Mouse (Mus musculus) c-Kit-positive CD71-negative TER-119-negative erythroid progenitor cells, embryonic 14.5 days (primary cell): ENCODE results near the gene Tmem132d.
A peak's percentile ranks its signal among the peaks of the same experiment; 100 is the strongest.

Source experiments
- DNase-seq: peaks from one replicate; pipeline ENCODE4 v3.0.0-alpha.2; 2013; ENCODE audit warnings: low read depth

Tmem132d gene

DNA sequence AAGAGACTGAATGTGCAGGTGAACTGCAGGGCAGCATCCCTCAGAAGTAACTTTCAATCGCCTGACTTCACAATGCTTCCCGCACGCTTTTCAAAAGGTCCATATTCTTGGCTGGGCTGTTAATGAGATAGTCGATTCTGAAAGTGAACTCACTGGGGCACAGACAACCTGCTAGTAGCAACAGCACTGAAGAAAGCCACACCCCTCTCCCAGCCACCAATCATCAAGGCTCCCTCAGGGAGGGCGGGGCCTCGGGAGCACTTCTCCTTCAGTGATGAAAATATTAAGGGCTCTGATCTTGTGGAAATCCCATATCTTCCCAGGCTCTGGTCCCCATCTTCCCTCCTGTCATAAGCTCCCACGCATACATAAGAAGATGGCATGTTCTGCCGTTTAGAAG is 27.8 kb downstream of the Tmem132d start:
- no peak for DNase-seq

DNA sequence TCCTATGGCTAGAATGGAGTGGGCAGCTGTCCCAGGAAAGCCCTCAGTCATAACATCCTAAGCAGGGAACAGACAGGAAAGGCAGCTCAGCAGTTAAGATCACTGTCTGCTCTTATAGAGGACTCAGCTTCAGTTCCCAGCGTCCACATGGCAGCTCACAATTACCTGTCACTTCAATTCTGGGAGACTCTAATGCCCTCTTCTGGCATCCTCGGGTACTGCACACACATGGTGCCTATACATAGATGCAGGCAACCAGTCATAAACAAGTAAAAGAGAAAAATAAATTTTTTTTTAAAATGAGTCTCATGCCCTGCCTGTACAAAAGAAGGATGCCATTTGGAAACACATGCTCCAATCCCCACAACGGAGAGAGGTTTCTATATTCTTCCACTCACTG is 28.7 kb downstream of the Tmem132d start:
- no peak for DNase-seq

DNA sequence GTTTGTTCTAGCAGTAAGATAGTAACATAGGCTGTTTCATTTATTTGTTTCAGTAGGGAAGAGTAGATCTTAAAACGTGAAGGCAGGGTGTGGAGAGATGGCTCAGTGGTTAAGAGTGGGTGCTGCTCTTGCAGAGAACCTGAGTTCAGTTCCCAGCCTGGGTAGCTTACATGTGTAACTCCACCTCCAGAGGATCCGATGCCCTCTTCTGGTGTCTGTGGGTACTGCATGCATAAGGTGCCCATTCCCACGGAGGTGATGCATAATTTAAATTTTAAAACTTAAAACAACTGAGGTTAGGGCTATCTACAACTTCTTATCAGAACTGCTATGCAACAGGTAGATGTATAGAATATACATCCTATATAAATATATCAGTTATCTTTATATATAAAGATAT is 40.5 kb downstream of the Tmem132d start:
- DNase-seq, result no peak

DNA sequence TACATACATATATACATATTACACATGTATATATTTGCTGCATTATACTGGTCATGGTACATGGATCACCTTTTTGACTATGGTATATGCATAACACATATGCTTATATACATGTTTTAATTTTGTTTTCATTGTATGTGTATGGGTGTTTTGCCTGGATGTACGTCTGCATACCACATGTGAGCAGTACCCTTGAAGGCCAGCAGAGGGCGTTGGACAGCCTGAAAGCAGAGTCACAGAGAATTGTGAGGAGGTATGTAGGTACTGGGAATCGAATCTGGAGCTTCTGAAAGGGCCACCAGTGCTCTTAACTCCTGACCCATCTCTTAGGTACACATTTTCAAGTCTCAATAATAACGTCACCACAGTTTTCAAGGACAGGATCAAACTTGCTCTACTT is 43.2 kb downstream of the Tmem132d start:
- no peak for DNase-seq

DNA sequence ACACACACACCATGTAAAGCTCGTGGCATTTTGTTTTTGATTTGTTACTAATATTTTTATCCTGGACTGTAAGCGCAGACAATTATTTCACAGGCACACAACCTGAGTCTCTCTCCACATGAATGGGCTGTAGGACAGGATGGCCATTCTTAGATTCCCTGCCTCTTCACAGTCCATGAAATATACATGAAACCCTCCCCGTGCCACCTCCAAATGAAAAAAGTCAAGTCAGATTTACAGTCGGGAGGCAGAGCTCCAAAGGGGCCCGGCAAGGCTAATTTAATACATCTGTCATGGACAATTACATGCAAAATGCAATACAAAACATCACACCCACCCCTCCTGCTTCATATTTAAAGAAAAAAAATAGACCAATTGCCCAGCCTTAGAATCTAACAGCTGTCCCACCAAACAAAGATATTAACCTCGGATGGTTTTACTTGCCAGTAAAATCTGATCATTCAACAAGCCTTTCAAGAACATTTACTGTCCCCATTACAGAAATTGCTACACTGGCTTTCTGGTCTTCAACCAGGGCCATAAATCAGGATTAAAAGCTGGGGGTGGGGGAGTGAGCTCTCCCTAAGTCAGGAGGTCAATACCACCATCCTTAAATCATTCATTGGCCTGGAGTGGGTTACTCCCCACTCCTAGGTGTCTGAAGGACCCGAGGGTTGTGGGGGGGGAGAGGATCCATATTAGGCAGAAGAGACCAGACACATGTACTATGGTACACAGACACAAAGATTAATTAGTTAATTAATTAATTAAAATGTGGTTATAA is 44.3 kb downstream of the Tmem132d start:
- DNase-seq, result no peak

DNA sequence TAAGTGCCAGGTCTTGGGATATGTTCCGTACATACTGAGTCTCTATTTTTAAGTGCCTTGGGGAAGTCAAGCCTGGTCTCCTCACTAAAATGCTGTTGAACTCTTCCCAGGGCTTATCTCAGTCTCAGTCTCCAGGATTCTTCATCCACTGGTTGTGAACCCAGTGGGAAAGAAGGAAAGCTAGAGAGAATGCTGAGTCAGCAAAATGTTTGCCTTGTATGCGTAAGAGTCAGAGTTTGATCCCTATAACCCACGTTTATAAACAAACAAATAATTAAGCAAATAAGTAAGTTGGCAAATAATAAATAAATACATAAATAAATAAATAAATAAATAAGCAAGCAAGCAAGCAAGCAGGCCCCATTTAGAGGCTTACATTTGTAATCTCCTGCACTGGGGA is 63.1 kb downstream of the Tmem132d start:
- no peak for DNase-seq

DNA sequence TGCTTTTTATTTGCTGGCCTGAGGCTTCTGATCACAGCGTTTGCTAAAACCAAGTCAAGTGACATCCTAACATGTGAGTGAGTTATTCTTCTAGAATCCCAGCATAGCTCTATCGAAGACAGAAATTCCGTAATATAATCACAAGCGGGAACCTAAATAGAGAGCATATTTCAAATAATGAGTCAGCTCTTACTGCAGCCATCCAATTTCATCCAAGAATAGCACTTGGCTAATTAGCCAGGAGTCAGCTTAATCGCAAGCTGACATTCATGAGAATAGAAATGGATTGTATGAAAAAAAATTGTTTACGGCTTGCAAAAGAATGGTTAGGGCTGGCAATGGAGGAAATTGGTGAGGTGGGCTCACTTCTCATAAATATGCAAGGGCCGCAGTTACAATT is 63.8 kb downstream of the Tmem132d start:
- DNase-seq, result no peak

DNA sequence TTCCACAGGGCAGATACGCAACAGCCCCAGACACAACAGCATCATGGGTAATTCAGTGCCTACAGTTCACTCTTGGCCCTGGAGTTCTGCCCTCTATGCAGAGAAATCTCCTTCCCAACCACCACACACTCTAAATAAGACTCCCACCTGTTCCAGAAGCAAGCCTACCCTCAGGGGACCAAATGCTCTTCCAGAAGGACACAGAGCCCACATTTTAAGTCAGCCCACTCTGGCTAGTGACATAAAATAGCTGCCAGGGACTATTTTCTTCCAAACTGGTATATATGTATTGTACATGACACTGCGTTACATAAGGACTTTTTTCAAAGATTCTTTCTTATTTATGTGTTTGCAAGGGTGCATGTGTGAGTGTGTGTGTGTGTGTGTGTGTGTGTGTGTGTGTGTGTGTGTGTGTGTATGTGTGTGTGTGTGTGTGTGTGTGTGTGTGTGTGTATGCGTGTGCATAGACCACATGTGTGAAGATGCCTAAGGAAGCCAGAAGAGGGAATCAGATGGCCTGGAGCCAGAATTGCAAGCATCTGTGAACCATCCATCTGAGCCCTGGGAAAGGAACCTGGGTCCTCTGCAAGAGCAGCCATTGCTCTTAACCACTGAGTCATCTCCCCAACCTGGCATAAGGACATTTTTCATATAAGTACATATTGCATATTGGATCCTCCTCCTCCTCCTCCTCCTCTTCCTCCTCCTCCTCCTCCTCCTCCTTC is 67.5 kb downstream of the Tmem132d start:
- no peak for DNase-seq

DNA sequence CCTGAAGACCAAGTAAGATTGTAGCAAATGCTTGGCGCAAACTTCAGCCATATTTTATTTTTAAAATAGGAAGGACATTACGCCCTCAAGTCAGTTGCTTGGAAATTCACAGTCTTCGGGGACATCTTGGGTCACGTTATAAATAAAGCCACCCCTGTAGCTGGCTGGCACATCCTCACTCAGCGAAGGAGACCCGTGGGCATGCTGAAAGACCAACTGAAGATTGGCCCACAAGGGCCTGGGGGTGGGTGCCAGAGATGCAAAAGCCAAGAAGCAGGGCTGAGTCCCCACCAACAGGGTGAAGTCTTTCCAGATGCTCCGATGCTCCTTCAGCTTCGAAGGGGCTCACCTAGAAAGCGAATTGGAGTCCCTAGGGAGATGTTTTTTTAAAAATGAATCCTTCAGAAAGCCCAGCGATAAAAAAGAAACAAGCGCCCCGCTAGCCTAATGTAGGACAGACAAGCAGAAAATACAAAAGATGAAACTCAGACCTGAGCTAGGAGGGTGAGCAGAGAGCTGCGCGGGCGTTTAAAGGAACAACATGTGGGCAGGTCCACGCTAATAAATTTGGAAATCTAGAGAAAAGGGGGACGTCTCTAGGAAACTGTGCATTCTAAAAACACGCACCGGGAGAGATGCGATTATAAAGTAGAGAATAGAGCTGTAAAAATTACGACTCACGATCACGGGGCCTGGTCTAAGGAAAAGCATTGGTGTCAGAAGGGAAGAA is 71.8 kb downstream of the Tmem132d start:
- DNase-seq, result no peak

DNA sequence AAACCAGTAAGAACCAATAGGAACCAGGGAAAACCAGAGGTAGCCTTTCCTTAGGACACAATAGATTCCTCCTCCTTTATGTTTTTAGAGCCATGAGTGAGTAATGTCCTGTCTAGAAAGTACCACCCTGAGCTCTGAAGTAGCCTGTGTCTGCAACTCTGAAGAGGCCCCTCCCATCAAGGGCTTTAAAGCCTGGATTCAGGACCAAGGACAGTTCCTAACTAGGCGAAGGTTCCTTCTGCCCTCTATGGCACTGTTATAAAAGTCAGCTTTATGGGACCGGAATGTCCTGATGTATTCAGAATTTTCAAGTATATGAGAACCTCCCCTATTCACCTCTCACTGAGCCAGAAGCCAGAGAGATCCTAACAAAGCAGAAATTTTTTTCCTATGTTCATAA is 84.0 kb downstream of the Tmem132d start:
- peak; percentile 5 for DNase-seq

DNA sequence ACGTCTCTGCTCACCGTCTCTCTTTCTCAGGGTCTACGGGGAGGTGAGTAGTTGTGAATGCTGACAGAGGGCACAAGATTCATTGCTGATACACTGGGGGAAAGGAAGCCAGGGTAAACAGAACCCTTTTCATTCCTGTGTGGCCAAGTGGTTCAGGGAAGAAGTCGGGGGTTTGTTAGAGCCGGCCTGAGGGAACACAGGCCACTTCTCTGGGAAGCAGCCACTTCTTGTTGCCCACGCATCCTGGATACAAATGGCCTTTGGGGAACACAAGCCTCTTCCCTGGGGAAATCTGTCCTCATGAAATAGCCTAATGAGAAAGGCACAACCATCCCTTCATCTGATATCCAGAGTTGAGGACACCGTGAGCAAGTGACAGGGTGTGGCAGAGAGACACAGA is 96.0 kb downstream of the Tmem132d start:
- no peak for DNase-seq

DNA sequence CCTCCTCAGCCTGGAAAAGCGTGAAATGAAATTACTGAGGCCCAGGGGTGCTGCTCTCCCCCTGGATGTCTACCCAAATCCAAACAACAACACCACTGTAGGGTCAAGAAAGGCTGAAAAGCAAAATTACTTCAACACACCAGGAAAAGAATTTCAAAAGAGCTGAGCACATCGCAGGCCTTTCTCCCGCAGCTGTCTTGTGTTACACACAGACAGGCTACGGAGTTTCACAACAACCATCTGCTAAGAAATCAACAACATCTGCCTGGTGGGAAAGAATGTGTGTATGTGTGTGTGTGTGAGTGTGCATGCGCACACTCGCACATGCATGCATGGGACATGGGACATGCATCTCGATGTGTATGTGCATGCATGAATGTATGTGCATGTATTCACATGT is 100.1 kb downstream of the Tmem132d start:
- DNase-seq, result no peak

DNA sequence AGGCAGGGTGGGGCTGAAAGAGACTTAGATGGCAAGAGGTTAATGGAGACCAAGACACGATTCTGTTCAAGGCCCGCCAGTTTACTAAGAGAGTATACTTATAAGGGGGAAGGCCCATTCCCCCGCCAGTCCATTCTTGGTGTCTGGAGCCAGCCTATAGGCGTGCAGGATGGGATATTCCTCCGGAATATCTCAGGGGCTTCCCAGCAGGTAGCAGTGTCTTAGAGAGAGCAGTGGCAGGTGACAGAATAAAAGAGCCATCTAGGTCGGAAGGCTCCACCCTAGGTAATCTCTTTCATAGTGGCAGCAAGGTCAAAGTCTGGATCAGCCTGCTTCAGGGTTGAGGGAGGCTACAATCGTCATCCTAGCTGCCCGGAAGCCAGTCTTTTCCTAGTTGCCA is 102.5 kb downstream of the Tmem132d start:
- DNase-seq, result no peak

DNA sequence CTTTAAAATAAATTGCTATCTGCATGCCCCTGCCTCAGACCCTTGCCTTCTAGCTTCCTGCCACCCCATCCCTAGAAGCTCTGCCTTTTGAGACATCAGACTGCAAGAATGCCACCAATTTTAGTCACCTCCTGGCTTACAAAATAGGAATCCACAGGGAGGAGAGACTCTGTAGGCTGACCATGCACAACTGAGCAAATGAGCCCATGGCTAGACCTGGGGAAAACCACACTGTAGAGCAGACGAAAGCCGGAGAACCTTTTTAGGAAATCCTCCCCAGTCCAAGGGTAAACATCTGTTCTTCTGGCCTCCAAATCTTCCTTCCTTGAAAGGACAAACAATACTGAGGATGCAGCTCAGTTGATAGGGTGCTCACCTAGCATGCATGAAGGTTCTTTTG is 130.5 kb downstream of the Tmem132d start:
- DNase-seq, result no peak

DNA sequence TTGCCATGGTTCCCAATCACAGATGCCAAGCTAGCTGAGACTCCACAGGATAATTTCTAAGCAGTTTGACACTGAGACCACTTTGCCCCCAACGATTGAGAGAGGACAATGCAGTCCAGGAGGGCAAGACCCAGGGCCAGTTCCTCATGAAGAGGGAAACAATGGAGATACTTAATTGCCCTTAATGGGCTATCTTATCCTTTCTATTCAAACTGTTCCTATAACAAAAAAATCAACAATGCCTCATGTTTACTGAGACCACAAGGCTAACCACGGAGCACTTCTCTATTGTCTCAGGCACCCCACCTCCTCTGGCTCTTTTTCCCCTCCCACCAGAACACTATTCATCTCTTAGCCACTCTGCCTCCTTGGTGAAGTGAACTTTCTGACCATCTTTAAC is 141.7 kb downstream of the Tmem132d start:
- no peak for DNase-seq

DNA sequence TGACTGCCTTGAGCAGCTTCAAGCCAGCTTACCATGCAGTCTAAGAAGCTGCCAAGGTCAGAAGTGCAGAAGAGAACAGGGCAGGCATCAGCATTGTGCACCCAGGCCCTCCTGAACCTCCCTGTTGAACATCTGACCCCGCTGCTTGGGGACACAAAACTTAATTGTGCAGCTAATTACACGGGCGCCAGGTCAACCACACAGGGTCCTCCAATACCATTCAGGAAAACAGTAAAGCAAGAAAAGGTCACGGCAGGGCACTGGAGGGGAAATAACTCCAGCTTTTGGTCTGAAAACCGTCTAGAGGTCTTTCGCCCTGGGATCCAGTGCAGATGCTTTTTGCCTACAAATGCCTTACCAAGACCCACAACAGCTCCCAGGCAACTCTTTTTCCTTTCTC is 159.6 kb downstream of the Tmem132d start:
- no peak for DNase-seq

DNA sequence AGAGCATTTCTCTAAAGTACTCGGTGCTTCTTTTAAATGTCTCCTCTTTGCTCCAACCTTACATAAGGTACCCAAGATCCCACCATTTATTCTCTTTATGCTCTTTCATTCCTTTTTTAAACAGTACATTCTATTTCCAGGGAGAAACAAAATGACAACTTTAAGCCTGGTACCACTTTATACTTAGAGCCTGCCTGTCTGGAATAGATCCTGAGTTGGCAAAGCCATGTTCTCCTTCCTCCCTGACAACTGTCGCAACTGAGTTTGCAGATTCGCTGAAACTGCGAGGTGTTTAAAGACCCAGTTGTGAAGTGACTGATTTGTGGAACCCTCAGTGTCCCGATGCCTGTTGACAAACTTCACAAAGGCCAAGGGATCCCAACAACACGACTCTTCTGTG is 165.5 kb downstream of the Tmem132d start:
- no peak for DNase-seq

DNA sequence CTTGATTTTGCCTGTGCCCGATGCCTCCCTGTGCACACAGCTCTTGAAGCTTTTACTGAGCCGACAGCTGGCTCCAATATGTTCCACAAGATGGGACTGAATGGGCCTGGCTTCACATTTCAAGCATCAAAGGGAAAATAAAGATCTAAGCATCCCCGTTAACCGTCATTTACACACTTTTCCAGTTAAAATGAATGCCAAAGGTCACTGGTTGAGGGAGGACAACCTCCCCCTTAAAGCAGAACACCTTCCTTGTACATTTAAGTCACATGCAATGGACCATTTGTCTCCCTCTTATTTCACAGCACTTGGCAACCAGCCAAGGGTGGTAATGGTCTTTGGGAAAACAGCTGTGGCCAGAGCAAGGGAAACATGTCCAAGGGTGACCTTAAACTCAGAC is 188.7 kb downstream of the Tmem132d start:
- no peak for DNase-seq

DNA sequence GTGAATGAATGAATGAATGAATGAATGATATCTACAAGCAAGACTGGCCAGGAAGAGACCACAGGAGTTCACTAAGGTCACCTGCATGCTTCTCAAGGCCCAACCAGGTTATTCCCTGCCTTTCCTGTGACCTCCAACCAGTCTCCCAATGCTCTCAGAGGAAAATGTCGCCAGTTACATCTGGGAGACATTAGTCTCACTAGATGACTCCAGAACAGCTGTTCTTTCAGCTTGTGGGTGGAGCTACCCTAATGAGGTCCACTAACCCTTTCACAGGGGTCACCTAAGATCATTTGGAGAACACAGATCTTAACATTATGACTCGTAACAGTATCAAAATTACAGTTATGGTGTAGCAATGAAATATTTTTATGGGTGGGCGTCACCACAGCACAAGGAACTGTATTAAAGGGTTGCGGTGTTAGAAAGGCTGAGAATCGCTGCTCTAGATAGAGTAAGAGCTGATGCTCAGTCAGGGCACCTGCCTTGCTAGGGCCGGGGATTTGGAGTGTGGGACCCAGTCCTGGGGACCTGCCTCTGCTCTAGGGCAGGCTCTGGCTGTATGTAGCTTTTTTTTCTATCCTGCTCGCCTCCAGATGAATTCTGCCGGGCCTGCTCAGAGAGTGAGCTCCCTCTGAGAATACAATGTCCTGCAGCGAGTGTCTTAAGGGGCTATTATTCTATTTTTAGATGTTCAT is 196.1 kb downstream of the Tmem132d start:
- no peak for DNase-seq

DNA sequence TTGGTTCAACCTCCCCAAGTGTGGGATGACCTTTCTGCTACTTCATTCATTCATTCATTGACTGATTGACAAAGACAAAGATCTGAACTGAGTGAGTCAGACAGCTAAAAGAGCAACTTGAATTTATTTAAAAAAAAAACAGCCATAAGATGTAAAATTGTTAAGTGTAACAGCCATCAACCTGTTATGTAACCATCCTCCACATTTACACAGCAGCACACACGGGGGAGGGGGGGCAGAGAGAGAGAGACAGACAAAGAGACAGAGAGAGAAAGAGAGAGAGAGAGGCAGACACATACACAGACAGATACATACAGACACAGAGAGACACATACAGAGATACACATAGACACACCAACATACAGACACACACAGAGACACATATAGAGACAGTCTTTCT is 197.3 kb downstream of the Tmem132d start:
- no peak for DNase-seq

DNA sequence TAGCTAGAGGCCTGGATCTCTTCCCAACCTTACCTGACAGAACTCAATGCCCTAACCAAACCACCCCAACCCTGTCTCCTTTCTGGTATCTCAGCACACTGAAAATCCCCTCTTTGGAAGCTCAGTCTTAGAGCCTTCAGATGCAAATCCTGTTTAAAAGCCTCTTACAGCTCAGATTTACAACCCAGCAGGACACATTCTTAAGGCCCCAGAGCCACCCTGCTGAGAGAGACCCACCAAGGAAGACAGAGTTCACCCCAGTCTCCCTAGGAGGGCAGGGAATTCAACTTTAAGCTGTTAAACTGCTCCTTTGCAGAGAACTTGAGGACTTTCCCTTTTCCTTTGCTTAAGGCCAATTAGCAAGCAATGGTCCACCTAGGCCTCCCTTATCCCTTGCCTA is 199.8 kb downstream of the Tmem132d start:
- DNase-seq, result no peak

DNA sequence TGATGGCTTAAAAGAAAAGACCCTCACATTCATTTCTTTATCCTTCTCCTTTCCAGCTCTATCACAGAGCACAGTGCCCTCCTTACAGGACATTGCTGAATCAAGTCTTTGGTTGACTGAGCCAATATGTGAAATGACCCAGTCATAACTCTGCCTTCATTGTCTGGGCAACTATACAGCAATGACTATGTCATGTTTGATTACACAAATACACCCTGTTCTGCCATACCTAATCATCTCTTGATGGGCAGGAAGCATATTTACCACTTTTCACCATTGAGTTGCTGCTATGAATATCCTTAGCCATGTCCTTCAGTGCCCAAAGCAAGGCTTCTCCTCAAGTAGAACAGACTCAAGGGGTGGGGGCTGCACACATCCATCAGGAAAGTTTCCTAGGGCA is 214.6 kb downstream of the Tmem132d start:
- no peak for DNase-seq

DNA sequence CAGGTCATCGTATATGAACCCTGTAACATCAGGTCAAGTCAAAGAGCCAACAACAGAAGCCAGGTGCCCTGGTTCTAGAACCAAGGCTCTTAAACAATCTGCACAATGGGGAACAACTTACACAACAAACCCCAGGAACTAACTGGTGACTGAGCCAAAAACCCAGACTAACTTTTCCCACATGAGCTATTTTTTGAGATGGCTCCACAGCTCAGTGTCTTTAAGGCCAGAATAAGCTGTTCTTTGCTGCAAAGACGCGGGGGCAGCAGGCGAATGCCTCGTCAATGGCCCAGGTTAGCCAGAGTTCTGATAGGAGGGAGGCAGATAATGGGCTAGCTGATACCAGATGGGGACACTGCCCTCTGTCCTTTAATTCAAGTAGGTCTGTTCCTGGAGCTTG is 221.8 kb downstream of the Tmem132d start:
- DNase-seq, result no peak
